12 mouse cellular contexts compared by ENCODE assay signal in the genomic region with DNA sequence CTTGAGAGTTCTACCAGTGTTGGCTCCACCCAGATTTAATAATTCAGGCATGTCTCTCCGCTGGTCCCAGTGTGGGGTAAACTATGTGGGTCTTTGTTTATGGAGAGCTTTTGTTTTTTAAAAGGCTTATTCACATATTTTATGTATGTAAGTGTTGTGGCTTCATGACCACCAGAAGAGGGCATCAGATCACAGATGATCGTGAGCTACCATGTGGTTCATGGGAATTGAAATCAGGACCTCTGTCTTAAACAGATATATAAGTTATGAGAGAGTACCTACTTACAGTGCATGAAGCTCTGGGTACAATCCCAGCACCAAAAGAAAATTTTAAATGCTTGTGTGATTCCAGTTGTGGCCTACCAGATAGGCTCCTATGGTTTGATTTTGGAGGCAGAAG. TPM values are rescaled to one million over a fixed set of nuclear protein-coding genes. Genes with fewer than 3 reads are reported as not detected.
A peak's percentile ranks its signal among the peaks of the same experiment; 100 is the strongest.
DNase-seq lines count a peak whose midpoint lies in the region; ATAC-seq and TF ChIP-seq lines count a peak whose summit lies in the region.
"Had no signal": no experiment of that assay in that cellular context is flagged by ENCODE, and none has a peak within 500 bp of the region (broad histone marks: within the 10 kb centered on the region; RNA-seq: fewer than 3 reads in every experiment).

No protein-coding gene starts in this region.

- H3K27me3 ChIP-seq in heart, postnatal 0 days (ENCODE audit: control insufficient read depth, insufficient read depth, low read length) = no peaks in the 10 kb centered on the region
- H3K27me3 ChIP-seq in lung, embryonic 15.5 days = no peaks in the 10 kb centered on the region
- H3K27me3 ChIP-seq: limb, embryonic 12.5 days; neural tube, embryonic 13.5 days had no signal

- peak; percentile 55 for DNase-seq in heart, postnatal 0 days (ENCODE audit: low spot score)
- no peak for DNase-seq in heart, postnatal 25 days (ENCODE audit: low spot score)
- DNase-seq in lung, adult 18-20 months = no peak
- DNase-seq in embryo, embryonic 10.5 days (ENCODE audit: low spot score) = peak; percentile 61
- peak; percentile 47 for DNase-seq in mesoderm, embryonic 11.5 days (ENCODE audit: low read depth, low spot score)
- no peak for DNase-seq in natural killer cell, adult 2 months (ENCODE audit: low spot score in 2 of 2)
- no peak for DNase-seq in ovary, adult 18-20 months (ENCODE audit: low spot score)

- H3K9ac ChIP-seq in heart, postnatal 0 days (replicated peaks; ENCODE audit: low read depth, low read length) = no peak overlapping the region
- no peak overlapping the region for H3K9ac ChIP-seq in lung, embryonic 15.5 days
- H3K9ac ChIP-seq: limb, embryonic 12.5 days; neural tube, embryonic 13.5 days had no signal

- H3K27ac ChIP-seq in heart, postnatal 0 days (ENCODE audit: low read depth) = no peak overlapping the region
- H3K27ac ChIP-seq in lung, embryonic 15.5 days = no peak overlapping the region
- H3K27ac ChIP-seq: limb, embryonic 12.5 days; neural tube, embryonic 13.5 days had no signal

- 37% methylated on average over 2 of the region's 2 CpGs for WGBS in heart, postnatal 0 days
- WGBS in lung, embryonic 15.5 days = 18% methylated on average over 2 of the region's 2 CpGs

- H3K36me3 ChIP-seq in heart, postnatal 0 days (replicated peaks; ENCODE audit: control insufficient read depth, insufficient read depth, low read length) = no peaks in the 10 kb centered on the region
- no peaks in the 10 kb centered on the region for H3K36me3 ChIP-seq in lung, embryonic 15.5 days
- H3K36me3 ChIP-seq: limb, embryonic 12.5 days; neural tube, embryonic 13.5 days had no signal

- intact Hi-C loops in heart, postnatal 25 days (cut with DNase I) = loop anchor here (1.0 to 5.0 kb wide), 2 partner anchors 148 to 443 kb away; no protein-coding TSS in a partner anchor

- H3K4me2 ChIP-seq in heart, postnatal 0 days (ENCODE audit: low read depth, low read length) = no peak overlapping the region
- H3K4me2 ChIP-seq in lung, embryonic 15.5 days = no peak overlapping the region
- H3K4me2 ChIP-seq: limb, embryonic 12.5 days; neural tube, embryonic 13.5 days had no signal

- H3K4me1 ChIP-seq in heart, postnatal 0 days (ENCODE audit: control insufficient read depth, insufficient read depth) = no peaks in the 10 kb centered on the region
- no peaks in the 10 kb centered on the region for H3K4me1 ChIP-seq in lung, embryonic 15.5 days

- TF ChIP-seq EP300 in heart, postnatal 0 days (IDR thresholded peaks at IDR 0.05; ENCODE audit: low read depth) = no peak

- ATAC-seq in heart, postnatal 0 days (ENCODE audit: insufficient read depth, low read depth) = no peak
- ATAC-seq in lung, embryonic 15.5 days (ENCODE audit: borderline replicate concordance, extremely low read depth, low FRiP score, low TSS enrichment) = 0 out of 2 replicates have a peak, but pooled peaks have one; percentile 19

- peak; percentile 67 for TF ChIP-seq CTCF in heart, postnatal 0 days (IDR thresholded peaks at IDR 0.05; ENCODE audit: low read depth)

- H3K4me3 ChIP-seq in heart, postnatal 0 days (ENCODE audit: low read depth, low read length) = no peak overlapping the region
- H3K4me3 ChIP-seq in lung, embryonic 15.5 days = no peak overlapping the region
- H3K4me3 ChIP-seq: erythroblast, embryonic 14.5 days; limb, embryonic 12.5 days; neural tube, embryonic 13.5 days had no signal

- no peaks in the 10 kb centered on the region for H3K9me3 ChIP-seq in heart, postnatal 0 days (replicated peaks; ENCODE audit: control insufficient read depth, low read length)
- H3K9me3 ChIP-seq in lung, embryonic 15.5 days = no peaks in the 10 kb centered on the region
- H3K9me3 ChIP-seq: limb, embryonic 12.5 days; neural tube, embryonic 13.5 days had no signal

RNA-seq across cellular contexts. Expression of gene L1td1, which starts 13.2 kb away (rescaled TPM):
- 0.11 TPM in 1 of 2 replicates, not detected in the other for total RNA-seq in heart, postnatal 0 days (2014; rRNA removed; ENCODE audit: low replicate concordance)
- not detected in 2 replicates for polyA plus RNA-seq in heart, postnatal 0 days (2015; fragmentation: Nextera tagmentation; extraction: Ambion mirVana)
- not detected for total RNA-seq in heart, postnatal 25 days (2021)
- polyA plus RNA-seq in lung, embryonic 15.5 days (2015; fragmentation: Nextera tagmentation; extraction: Ambion mirVana) = 0.16 TPM in 1 of 2 replicates, not detected in the other
- total RNA-seq: heart, postnatal 36 days had no signal
- polyA plus RNA-seq: erythroblast, embryonic 14.5 days; neural tube, embryonic 13.5 days had no signal

Comparison
In these comparisons a context has a peak if more than half of its experiments do, and no peak if none do; other contexts are left out.
1. DNase-seq: peak in heart, postnatal 0 days (single experiment), embryo, embryonic 10.5 days (single experiment) and mesoderm, embryonic 11.5 days (single experiment); none in heart, postnatal 25 days (single experiment), lung, adult 18-20 months (0 of 2), natural killer cell, adult 2 months (0 of 2) and ovary, adult 18-20 months (single experiment).